Mouse (Mus musculus) right cerebral cortex, postnatal 25 days (tissue): ENCODE results near the gene Ipmk.
A peak's percentile ranks its signal among the peaks of the same experiment; 100 is the strongest.
"Not testable (repeated sequence)": the region's sequence is repeated elsewhere in the genome, so short reads cannot be mapped to it uniquely, and the experiment has no call there.

Experiments used
- DNase-seq: peaks from one replicate; pipeline ENCODE4 v3.0.0; 2022

Gene Ipmk

DNA sequence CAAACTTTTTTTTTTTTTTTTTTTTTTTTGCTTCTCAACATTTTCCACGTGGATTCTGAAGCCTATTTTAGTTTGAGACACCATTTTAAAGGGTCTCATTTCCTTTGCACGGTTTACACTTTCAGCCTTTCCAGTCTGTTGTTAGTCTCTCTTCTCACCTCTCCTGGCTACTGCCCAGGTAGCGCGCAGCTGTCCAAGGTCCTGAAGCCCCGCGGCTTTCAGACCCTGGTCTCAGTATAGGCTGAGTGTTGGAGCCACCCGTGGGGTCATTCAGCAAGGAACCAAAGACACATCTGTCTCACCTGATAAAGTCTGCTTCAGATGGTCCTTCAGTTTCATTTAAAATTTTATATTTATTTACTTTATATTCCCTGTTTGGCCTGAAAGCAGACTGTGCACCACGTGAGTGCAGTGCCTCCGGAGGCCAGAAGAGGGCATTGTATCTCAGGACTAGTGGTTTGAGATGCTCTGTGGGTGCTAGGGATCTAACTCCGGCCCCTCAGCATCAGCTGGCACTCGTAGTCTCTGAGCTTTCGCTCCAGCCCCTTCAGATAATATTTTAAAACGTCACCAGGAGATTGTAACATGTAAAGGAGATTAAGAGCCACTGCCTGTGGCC lies 80.8 kb downstream of the Ipmk start:
- DNase-seq = no peak

DNA sequence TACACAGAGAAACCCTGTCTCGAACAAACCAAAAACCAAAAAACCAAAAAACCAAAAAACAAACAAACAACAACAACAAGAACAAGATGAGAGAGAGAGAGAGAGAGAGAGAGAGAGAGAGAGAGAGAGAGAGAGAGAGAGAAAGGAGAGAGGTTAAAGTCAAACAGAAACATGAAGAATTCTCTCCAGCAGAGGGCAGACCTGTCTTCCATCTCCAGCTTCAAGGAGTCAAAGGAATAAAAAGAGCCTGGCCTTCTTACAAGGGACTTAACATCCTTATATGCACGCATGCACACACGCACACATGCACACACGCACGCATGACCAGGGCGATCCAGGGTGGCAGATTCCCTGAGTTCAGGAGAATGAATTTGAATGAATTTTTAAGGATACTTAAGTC lies 83.1 kb downstream of the Ipmk start:
- no peak for DNase-seq

DNA sequence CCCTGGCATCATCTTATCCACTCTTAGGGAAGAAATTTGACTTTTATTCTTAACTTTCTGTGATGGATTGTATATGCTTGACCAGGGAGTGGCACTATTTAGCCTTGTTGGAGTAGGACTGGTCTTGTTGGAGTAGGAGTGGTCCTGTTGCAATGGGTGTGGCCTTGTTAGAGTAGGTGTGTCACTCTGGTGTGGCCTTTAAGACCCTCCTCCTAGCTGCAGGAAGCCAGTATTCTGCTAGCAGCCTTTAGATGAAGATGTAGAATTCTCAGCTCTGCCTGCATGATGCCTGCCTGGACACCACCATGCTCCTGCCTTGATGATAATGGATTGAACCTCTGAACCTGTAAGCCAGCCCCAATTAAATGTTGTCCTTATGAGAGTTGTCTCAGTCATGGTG lies 95.5 kb downstream of the Ipmk start:
- no peak for DNase-seq

DNA sequence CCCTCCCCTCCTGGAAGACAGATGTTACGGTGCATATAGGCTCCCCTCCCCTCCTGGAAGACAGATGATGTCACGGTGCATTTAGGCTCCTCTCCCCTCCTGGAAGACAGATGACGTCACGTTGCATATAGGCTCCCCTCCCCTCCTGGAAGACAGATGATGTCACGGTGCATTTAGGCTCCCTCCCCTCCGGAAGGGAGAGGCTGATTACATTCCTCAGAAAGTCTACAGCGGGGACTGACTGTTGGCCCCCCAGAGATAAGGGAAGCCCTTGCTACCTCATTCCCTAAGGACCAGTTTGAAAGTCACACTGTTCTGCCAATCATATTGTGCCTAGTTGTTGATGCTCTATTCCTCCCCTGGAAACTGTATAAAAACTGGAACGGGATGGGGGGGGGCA lies 100.1 kb downstream of the Ipmk start:
- DNase-seq = no peak

DNA sequence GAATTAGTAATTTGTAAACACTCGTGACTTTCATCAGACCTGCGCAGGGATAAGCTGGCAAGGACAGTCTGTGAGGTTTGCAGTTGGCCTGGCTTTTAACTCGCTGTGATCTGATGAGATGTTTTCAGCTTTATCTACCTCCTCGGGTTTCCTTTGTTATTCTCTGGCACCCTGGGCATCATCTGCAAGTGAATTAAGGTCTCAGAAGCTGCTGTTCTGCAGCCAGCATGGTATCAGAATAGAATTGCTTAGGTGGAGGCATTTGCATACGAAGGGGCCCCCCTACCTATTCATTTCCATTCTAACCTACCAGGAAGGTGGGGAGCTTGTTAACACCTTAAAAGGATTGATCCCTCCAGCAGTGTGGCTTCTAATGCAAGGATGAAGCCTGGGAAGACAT lies 100.7 kb downstream of the Ipmk start:
- no peak for DNase-seq

DNA sequence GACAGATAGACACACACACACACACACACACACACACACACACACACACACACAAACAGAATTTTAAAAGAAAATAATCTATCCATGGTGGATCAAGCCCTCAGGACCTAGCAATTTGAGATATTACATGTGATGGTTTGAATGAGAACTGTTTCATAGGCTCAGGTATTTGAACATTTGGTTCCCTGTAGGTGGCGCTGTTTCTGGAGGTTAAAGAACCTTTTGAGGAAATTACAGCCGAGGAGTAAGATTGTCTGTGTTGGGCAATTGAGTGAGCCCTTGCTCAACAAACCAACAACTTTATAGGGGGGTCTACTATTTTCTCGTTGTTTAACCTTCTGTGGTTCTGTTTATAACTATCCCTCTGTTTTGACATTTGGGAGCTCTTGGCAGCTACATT lies 107.8 kb downstream of the Ipmk start:
- DNase-seq = no peak

DNA sequence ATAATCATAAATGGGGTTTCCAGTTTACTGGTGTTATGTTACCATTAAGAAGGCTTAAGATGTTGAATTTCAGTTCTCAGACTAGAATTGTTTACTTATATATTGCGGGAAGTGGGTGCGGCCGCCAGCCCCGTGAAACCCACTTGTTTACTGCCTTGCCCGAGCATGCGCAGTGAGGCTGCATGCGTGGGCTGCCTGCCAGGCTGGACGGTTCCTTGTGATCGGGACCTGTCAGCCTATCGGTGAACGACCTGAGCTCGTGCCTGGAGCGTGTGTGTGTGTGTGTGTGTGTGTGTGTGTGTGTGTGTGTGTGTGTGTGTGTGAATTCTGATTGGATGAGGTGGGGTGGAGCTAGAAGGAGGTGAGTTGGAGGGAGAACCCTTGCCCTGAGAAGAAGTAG lies 114.8 kb downstream of the Ipmk start:
- DNase-seq = not testable (repeated sequence)

DNA sequence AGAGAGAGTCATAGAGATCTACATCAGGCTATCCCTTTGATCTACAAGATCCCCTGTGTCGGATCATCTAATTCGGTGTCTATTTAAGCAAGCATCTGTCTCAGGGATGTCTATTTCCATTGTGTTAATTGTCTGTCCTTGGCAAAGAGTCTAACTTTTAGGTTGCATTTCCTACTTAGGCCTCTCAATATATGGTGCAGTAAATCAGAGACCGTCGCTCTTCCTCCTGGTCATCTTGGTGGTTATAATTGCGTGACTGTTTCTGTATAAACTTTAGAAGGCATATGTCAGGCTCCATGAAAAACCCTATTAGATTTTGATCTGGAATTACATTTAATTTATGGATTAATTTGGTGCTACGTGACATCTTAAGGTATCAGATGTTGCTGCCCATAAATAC lies 116.9 kb downstream of the Ipmk start:
- no peak for DNase-seq

DNA sequence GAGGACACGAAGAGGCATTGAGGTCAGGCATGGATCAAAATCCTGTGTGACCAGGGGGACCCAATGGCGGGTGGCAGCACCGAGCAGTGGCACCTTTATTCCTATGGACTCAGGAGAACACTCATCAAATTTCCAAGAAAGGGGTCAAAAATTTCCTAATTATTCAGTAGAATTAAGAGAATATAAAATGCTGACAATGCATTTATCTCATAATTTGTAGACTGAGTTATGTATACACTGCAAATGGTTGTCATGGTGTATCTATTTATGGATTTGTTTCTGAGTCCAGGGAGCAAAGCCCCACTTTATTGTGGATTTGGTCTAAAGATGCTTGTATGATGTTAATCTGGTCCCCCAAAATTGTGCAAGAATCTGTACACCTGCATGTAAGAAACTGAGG lies 120.8 kb downstream of the Ipmk start:
- no peak for DNase-seq

DNA sequence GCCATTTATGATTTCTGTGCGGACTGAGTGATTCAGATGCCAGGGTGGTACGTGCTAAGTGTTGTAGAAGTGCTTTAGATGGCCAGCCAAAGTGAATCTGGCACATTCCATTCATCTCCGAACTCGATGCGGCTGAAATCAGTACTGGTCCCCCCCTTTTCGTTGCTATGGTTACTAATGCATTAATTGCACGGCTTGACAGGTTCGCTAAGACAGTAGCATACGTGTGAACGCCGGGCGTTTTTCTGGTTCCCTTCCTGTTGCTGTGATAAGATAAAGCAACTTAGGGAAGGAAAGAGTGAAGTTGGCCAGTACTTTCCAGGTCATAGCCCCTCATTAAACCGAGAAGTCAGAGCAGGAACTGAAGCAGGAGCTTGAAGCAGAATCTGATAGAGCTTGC lies 122.2 kb downstream of the Ipmk start:
- no peak for DNase-seq

DNA sequence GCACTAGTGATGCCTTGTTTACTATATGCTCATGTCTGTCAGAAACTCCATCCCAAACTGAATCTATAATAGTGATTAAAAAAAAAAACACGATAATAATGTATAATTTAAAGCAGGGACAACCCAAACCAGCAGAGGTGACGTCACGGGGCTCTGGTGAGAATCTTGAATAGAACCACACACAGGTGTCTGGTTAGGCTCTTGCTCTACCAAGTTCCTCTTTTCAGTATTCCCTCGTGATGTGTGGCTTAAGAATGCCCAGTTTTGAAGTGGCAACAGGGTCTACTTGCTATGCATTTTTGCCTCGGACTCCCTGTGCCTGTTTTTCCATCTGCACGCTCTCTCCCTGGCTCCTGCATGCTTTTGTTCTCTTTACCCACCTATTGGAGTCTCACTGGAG lies 124.5 kb downstream of the Ipmk start:
- DNase-seq = no peak

DNA sequence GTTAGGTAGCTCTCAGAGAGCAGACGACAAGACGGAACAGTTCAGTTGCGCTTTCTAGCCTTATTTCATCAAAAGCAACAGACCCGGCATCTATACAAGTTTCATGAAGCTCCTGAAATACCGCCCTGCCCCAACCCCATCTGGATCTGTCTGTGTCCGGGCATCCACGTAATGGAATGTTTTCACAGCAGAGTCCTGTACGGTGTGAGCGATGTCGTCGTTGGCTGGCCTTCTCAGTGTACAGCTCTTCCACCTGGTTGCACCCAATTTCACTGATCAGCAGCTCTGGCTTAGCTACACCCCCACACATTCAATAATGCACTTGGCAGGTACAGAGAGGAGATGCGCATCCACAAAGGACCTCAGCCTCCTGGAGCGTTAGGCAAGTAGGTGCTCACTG lies 126.0 kb downstream of the Ipmk start:
- no peak for DNase-seq

DNA sequence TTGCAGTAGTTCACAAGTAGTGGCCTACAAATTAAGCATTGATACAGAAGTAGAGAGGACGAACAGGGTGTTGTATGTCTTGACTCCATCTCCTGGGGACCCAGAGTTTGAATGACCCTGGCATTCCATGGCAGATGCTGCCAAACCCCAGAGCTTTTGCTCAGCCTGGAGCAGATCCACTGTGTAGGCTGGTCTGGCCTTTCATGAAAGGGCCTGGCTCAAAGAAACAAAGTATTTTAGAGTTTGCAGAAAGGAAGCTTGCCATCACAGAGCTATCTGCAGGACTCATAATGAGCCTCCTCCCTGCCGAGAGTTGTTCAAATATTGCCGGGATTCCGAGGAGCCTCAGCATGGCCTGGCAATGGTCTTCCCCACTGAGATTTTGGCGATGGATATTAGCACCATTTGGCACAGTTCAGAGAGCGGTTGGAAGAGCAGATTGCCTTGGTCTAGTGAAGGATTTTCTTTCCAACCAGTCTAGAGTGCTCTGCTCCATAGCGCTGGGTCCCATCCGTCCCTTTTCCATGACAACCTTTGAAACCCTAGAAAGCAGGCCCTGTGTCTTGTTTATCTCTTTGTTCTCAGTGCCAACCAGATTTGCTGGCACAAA lies 129.0 kb downstream of the Ipmk start:
- DNase-seq = no peak

DNA sequence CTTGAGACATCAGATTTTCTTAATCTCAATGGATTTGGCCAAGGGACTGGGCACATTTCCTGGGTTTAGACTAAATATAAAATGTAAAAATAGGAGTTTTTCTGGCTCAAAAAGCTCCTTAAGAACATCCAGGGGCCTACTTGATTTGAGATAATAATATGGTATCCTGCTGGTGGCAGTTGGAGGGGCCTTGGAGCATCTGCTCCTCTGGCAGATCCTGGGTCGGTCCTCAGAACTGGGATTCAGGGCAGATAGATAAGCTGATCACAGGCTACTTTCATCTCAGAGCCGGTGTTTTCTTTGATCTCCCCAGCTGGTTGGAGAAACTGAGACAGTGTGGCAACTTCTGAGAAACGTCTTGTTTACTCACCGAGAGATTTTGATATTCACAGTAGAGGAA lies 129.6 kb downstream of the Ipmk start:
- no peak for DNase-seq

DNA sequence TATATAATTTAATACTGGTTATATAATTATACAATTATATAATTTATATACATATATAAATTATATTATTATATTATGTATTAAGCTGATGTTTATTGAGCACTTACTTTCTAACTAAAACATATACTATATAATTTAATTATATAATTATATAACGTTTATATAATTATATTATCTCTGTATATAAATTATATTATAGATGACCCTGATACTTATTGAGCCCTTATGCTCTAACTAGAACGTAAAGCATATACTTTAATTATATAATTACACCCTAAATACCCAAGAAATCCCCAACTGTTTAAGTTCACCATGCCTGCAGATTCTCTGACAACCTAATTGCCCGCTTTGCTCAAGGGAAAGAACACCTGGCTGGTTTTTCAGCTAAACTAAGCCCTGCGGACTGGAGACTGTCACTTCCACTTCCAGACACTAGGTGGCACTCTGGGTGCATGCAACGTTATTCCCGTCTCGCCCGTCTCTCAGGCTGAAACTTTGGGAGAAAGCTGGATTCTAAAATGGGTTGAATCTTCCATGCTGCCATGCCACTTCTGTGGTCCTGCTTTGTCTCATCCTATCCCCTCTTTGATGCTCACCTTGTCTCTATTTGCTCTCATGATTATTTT lies 132.2 kb downstream of the Ipmk start:
- DNase-seq = peak; percentile 81
